Mouse (Mus musculus) frontal cortex, postnatal 14 days (tissue): ENCODE measurements at regions not wholly inside any gene's neighbourhood (a gene's known extent, or its start where the extent isn't known, plus 50 kb on each side); places are given as distances from the start of the nearest gene placed in this dataset.
A peak's percentile ranks its signal among the peaks of the same experiment; 100 is the strongest.

Experiments used
- DNase-seq, 2 experiments: peaks; one replicate each; pipeline ENCODE4 v3.0.0; 2022; ENCODE audit warnings: low spot score in 2 of 2

GRCm38 (mm10) chr5:50570701-50571100 is 511.9 kb upstream of the Adgra3 start:
- peak; percentile 4 to 9 for DNase-seq

- no peak for DNase-seq
Measured at GRCm38 (mm10) chr5:50551125-50551524, 492.3 kb upstream of the Adgra3 start.

GRCm38 (mm10) chr5:50512539-50512938 is 453.7 kb upstream of the Adgra3 start:
- no peak for DNase-seq

- DNase-seq = no peak
Measured at GRCm38 (mm10) chr5:50509696-50510421, 451.1 kb upstream of the Adgra3 start.

- no peak for DNase-seq
Measured at GRCm38 (mm10) chr5:50490223-50490622, 431.4 kb upstream of the Adgra3 start.

GRCm38 (mm10) chr5:50476985-50477384 is 418.2 kb upstream of the Adgra3 start:
- DNase-seq = peak in 1 of 2 experiments; percentile 64

GRCm38 (mm10) chr5:50461491-50461890 is 402.7 kb upstream of the Adgra3 start:
- DNase-seq = no peak

- peak; percentile 31 to 44 for DNase-seq
Measured at GRCm38 (mm10) chr5:50457621-50458020, 398.8 kb upstream of the Adgra3 start.

GRCm38 (mm10) chr5:50454387-50454786 is 395.6 kb upstream of the Adgra3 start:
- no peak for DNase-seq

- DNase-seq = no peak
Measured at GRCm38 (mm10) chr5:50406923-50407322, 348.1 kb upstream of the Adgra3 start.

- DNase-seq = no peak
Measured at GRCm38 (mm10) chr5:50406520-50406919, 347.7 kb upstream of the Adgra3 start.
